Mouse (Mus musculus): ENCODE measurements at regions not wholly inside any gene's neighbourhood (a gene's known extent, or its start where the extent isn't known, plus 50 kb on each side); places are given as distances from the start of the nearest gene placed in this dataset.
A peak's percentile ranks its signal among the peaks of the same experiment; 100 is the strongest.

- DNase-seq (ENCODE audit: low read depth, low spot score), result no peak
Observed at GRCm38 (mm10) chr12:7382455-7382854, 595.0 kb upstream of the Apob start.

DNA sequence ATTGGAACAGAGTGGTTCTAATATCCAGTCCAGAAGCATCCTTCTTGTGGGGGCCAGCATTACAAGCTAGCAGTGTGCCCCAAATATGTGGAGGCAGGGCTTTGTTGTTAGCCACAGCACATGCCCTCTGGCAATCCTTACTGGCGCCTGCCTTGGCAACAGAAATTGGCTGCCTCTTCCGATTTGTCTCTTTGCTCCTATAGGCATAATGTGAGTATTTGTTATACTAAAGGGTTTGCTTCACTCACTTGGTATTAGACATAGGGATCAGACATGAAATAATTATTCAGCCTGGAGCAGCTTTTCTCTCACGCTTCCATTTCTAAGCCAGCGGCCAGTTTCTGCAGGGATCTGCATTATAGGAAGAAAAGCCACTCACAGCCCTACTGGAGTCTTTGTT lies 573.6 kb upstream of the Apob start:
- no peak for DNase-seq (ENCODE audit: low read depth, low spot score)

GRCm38 (mm10) chr12:7411810-7412209 lies 565.6 kb upstream of the Apob start:
- DNase-seq (ENCODE audit: low read depth, low spot score), result no peak

GRCm38 (mm10) chr12:7420276-7420675 lies 557.2 kb upstream of the Apob start:
- DNase-seq (ENCODE audit: low read depth, low spot score), result peak; percentile 49

DNA sequence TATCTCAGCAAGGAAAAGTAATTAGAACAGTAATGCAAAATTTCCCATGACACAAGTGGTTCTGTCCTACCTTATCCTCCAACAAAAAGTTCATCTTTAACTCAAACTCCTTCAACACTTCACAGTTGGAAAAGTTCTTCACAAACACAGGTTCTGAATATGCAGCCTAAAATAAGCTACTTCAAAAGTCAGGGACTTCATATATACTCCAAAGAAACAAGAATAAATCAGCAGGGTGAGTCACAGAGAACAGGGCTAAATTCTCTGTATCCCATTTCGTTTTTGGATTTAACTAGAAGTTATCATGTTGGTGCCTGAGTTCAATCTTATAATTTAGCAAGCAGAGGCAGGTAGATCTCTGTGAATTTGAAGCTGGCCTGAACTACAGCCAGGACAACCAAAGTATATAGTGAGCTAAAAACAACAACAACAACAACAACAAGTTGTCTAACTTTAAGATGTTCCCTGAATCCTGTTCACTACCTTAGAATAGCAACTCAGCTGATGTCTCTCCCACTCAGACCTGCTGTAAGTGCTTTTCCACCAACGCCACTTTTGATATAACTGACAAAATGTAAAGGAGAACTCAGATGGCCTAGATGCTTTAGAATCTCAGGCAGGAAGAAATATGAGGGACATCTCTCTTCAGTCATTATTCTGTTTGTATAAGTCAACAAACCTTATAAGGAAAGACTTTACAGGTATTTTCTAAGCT lies 555.5 kb upstream of the Apob start:
- no peak for DNase-seq (ENCODE audit: low read depth, low spot score)

GRCm38 (mm10) chr12:7430981-7431380 lies 546.5 kb upstream of the Apob start:
- DNase-seq (ENCODE audit: low read depth, low spot score), result no peak

DNA sequence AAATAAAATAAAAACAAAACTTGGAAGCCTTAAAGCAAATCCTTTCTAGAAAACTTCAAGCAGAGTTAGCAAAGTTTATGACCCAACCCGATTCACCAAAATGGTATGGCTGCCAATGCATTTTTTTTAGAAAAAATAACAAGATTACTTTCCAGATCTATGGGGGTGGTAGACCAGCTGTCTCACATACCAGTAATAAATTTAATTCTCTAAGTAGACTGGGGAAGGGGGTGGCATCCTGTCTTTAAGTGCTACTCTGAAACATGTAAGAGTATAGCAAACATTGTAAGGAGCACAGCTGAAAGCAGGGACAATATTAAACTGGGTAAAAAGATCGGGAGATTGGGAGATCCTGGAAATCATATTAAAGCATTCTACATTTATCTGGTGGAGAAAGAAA lies 532.2 kb upstream of the Apob start:
- no peak for DNase-seq (ENCODE audit: low read depth, low spot score)

DNA sequence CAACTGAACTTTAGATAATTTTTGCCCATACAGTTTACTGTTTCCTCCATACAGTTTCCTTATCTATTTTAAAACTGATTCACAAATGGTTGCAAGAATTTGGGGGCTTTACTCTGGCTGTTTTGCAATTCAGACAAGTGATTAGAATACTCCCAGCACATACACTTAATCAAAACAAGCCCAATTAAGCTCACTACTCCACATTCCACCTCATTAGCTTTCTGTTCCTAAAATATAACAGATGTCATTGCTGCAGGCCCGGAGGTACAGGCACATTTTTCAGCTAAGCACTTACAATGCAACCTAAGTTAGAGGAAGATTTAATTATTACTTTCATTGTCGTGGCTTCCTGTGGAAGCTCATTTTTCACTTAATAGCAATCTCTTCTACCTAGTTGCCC lies 526.9 kb upstream of the Apob start:
- peak; percentile 35 for DNase-seq (ENCODE audit: low read depth, low spot score)

DNA sequence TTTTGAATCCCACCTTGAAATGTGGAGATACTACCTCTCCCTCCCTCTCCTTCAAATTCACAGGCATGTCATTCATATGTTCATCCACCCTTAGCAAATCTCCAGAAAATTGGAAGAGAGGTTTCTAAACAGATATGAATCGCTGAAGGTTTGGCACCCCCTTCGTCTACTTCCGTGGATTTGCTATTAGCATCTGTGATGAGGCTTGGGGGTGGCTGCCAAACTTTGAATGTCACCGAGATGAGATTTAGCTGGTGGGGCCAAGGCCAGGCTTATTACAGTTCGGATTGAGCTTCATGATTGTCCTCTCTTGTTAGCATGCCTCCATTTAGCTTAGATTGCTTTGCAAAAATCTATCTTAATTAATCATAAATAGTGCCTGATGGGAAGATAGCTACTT lies 520.4 kb upstream of the Apob start:
- no peak for DNase-seq (ENCODE audit: low read depth, low spot score)

DNA sequence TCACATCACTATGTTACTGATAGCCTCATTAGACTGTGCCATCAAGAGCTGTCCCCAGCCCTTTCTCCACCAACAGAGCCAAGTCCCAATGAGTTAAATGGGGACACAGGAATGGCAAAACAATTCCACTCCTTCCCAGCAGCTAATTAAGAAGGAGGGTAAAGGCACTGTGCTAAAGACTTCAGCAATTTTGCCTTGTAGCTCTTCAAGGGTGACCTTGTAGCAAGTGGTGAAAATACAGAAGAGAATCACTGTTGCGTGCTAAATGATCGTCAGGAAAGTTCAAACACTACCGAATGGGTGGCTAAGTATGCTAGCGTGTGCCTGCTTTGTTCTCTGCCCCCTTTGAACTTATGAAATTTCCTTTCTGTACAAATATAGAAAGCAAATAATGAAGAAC lies 519.9 kb upstream of the Apob start:
- no peak for DNase-seq (ENCODE audit: low read depth, low spot score)

DNA sequence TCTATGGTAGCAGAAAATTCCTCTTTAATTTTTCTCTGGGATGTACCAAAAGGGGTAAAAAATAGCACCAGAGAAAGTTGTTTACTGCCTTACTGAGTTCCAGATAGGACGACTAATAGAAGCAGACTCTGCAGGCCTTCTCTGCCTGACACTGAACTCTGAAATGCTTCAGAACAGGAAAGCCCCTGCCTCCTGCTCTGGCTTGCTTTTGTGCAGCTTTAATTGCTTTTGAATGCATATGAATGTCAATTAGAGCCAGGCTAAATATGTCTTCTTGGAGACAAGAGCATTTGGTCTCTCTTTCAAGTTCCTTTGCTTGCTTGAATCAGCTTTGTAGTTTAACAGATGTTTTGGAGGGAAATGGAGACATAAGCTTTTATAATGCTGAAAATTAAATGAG lies 512.5 kb upstream of the Apob start:
- no peak for DNase-seq (ENCODE audit: low read depth, low spot score)

- DNase-seq (ENCODE audit: low read depth, low spot score), result no peak
Observed at GRCm38 (mm10) chr12:7512579-7513248, 464.7 kb upstream of the Apob start.

DNA sequence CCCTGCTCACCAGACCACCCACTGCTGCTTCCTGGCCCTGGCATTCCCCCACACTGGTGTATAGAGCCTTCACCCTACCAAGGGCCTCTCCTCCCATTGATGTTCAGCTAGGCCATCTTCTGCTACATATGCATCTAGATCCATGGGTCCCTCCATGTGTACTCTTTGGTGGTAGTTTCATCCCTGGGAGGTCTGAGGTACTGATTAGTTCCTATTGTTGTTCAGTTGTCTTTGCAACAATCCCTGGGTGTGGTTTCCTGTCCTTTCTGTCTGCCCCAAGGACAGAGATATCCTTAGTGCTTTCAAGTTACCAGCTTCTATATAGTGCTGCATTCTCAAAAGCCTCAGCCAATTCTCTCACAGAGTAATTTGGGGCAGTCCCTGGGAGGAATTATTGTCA lies 440.1 kb upstream of the Apob start:
- DNase-seq (ENCODE audit: low read depth, low spot score), result no peak

DNA sequence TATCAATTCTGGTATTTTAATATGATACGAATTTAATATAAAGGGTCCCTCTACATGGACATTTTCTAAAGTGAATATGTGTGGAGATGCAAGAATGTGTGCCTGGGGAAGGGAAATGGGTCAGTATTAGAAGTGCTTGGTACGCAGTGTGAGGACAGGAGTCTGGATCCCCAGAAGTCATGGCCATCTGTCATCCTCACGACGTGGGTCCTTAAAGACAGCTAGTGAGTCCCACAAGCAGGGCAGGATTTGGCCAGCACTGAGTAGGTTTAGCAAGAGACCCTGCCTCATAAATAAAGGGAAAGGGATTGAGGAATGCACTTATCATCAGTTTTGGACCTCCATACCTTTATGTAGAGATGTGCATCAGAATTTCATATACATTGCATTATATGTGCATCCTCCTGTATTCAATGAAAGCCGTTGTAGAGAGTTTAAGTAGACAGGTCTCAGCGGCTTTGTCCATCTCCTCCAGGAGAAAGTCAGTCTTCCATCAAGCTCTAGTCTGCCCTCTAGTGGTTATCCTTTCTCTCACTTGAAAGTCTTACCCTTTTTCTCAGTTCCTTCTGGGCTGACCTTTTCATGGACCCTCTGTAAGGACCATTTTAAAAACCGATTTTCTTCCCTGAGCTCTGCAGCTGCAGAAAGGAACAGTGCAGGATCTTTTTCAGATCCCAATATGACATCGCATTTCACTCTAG lies 434.0 kb upstream of the Apob start:
- peak; percentile 55 for DNase-seq (ENCODE audit: low read depth, low spot score)

DNA sequence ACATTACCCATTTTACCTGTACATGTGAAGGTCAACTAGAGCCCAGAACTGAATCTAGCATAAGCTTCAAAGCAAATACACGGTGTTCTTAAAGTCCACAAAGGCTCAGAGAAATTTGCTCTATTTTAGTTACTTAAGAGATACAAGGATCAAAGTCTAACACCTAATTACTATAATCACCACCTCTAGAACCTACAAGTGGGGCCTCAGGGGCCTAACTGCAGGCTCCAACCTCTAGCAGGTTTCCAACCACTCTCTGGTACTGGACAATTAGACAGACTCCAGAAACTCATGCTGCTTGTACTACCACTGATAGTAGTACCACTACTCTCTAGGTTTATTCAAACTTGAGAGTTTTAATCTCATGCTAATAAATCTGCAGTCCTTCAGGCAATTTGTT lies 428.7 kb upstream of the Apob start:
- DNase-seq (ENCODE audit: low read depth, low spot score), result no peak

- no peak for DNase-seq (ENCODE audit: low read depth, low spot score)
Observed at GRCm38 (mm10) chr12:7560245-7560644, 417.2 kb upstream of the Apob start.

DNA sequence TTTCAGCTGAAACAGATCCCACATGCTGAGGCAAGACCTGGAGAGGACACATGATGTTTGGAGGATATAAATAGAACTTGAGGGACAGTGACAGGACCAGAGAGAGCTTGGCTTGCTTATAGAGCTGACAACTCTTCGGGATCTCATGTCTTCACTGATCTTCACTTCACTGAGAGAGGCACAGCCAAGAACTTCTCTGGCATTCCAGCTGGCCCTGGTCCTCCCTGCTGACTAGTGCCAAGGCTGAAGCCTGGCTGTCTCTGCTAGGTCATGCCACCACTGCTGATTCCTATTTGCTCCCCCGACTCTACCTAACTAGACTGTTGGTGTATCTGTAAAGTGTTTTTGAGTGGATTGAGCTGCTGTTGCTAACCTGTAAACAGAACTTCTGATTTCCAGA lies 401.4 kb upstream of the Apob start:
- DNase-seq (ENCODE audit: low read depth, low spot score), result no peak

- DNase-seq (ENCODE audit: low read depth, low spot score), result no peak
Observed at GRCm38 (mm10) chr12:7587501-7587900, 389.9 kb upstream of the Apob start.

- DNase-seq (ENCODE audit: low read depth, low spot score), result peak; percentile 48
Observed at GRCm38 (mm10) chr12:7611272-7612092, 366.0 kb upstream of the Apob start.

DNA sequence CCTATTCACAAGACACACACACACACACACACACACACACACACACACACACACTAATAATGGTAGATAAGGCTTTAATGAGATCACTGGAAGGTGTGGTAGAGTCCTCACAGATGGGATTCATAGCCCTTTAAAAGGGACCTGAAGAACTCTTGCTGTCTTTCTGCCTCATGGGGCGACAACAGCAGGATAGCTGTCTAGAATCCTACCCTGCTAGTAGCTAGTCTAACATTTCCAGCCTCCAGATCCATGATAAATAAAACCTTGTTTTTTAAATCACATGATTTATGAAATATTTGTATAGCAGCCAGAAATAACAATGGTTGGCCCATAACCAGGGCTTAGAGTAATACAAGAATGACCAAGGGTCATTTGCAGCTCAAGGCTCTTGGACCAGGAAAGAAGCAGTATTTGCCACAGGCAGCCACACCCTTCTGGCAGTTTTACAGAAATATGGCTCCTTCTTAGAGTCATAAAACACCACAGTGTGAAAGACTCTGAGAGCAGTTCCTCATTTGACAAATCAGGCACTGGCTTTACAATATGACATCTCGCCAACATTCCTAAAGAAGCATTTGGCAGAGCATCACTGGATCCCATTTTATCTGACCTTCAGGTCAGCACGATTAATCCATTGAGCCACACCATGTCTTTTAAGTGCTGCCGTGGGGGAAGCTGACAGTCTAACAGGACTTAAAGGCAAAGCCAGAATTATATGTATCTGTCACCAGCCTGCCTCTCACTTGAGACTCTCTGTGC lies 340.9 kb upstream of the Apob start:
- DNase-seq (ENCODE audit: low read depth, low spot score), result no peak

GRCm38 (mm10) chr12:7637629-7638028 lies 339.8 kb upstream of the Apob start:
- DNase-seq (ENCODE audit: low read depth, low spot score), result no peak
